Mouse (Mus musculus) intestine, embryonic 14.5 days (tissue): ENCODE measurements around the gene Idh3a. TPM values are rescaled to one million over a fixed set of nuclear protein-coding genes. Genes with fewer than 3 reads are reported as not detected.
"Not testable (repeated sequence)": the region's sequence is repeated elsewhere in the genome, so short reads cannot be mapped to it uniquely, and the experiment has no call there.

ENCODE experiments used
- ATAC-seq: fragments of 200-750 bp; cut with Nextera tagmentation; replicated peaks from 2 replicates; pipeline ENCODE4 v1.8.0; 2017; ENCODE audit warnings: low read depth, moderate number of reproducible peaks, moderate TSS enrichment, moderate library complexity; ENCODE audit not compliant: low FRiP score, low TSS enrichment
- DNase-seq: peaks from one replicate; pipeline ENCODE4 v3.0.0-alpha.2; 2018; ENCODE audit warnings: low spot score
- H3K27ac ChIP-seq: fragments of 300-500 bp; sonication (generic); 2 replicates; pipeline ENCODE4 v1.5.1; 2014; ENCODE audit warnings: low read depth, mild to moderate bottlenecking, control low read depth
- H3K27me3 ChIP-seq: fragments of 300-500 bp; sonication (generic); replicated peaks from 2 replicates; pipeline ENCODE4 v1.6.1; 2014; ENCODE audit warnings: low read length, control low read depth; ENCODE audit not compliant: control insufficient read depth, insufficient read depth
- H3K36me3 ChIP-seq: fragments of 300-500 bp; sonication (generic); 2 replicates; pipeline ENCODE4 v1.6.1; 2014; ENCODE audit warnings: low read length, control low read depth; ENCODE audit not compliant: control insufficient read depth, insufficient read depth
- H3K4me1 ChIP-seq: fragments of 300-500 bp; sonication (generic); replicated peaks from 2 replicates; pipeline ENCODE4 v1.6.1; 2014; ENCODE audit warnings: low read length, control low read depth, mixed read lengths; ENCODE audit not compliant: control insufficient read depth, insufficient read depth
- H3K4me2 ChIP-seq: fragments of 300-500 bp; sonication (generic); 2 replicates; pipeline ENCODE4 v1.6.1; 2014; ENCODE audit warnings: low read length
- H3K4me3 ChIP-seq: fragments of 300-500 bp; sonication (generic); 2 replicates; pipeline ENCODE4 v1.5.1; 2014; ENCODE audit warnings: low read depth, low read length, control low read depth, mixed read lengths
- H3K9ac ChIP-seq: fragments of 300-500 bp; sonication (generic); 2 replicates; pipeline ENCODE4 v1.6.1; 2014; ENCODE audit warnings: mild to moderate bottlenecking, low read length
- H3K9me3 ChIP-seq: fragments of 300-500 bp; sonication (generic); 2 replicates; pipeline ENCODE4 v1.6.1; 2016; ENCODE audit warnings: low read length, control low read depth; ENCODE audit not compliant: control insufficient read depth
- WGBS: fragments of 180-500 bp; shearing (Covaris S2); extraction: QIAGEN DNeasy Blood & Tissue Kit; methylation state at CpG from one replicate; pipeline ENCODE4 v1.1.7; 2014; 5-methylcytosine and 5-hydroxymethylcytosine counted together
- polyA plus RNA-seq: library from polyadenylated mRNA; unstranded; fragments of >200 nt; fragmentation: Nextera tagmentation; extraction: Ambion mirVana; gene quantifications from 2 replicates; pipeline ENCODE4 v1.2.1, GENCODE M21; 2014

Gene Idh3a
- polyA plus RNA-seq, 1 experiment from 2014 or later = 181 TPM

DNA sequence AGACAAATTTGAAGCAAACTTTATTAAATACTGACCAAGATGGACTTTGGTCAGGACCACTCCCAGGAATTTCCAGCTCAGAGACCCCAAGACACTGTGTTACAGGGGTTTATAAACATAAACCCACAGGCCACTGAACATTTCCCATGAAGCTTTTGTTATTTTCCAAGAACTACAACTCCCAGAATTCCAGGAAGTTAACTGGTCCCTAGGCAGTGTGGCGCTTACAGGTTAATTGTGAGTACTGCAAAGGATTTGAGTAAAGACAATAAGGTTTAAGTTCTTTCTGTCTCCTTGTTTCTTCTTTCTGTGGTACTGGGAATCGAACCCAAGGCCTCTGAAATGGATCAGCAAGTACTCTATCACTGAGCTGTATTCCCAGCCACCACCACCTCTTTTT lies 17.4 kb upstream of the Idh3a start:
- no peak overlapping the region for H3K4me3 ChIP-seq
- H3K27me3 ChIP-seq = no peaks in the 10 kb centered on the region
- no peaks in the 10 kb centered on the region for H3K36me3 ChIP-seq
- no peaks in the 10 kb centered on the region for H3K9me3 ChIP-seq
- no peaks in the 10 kb centered on the region for H3K4me1 ChIP-seq
- no peak overlapping the region for H3K9ac ChIP-seq
- H3K4me2 ChIP-seq = no peak overlapping the region
- DNase-seq (no peak), ATAC-seq (no peak)
- WGBS = 34% methylated on average over 2 of the region's 2 CpGs
- no peak overlapping the region for H3K27ac ChIP-seq

DNA sequence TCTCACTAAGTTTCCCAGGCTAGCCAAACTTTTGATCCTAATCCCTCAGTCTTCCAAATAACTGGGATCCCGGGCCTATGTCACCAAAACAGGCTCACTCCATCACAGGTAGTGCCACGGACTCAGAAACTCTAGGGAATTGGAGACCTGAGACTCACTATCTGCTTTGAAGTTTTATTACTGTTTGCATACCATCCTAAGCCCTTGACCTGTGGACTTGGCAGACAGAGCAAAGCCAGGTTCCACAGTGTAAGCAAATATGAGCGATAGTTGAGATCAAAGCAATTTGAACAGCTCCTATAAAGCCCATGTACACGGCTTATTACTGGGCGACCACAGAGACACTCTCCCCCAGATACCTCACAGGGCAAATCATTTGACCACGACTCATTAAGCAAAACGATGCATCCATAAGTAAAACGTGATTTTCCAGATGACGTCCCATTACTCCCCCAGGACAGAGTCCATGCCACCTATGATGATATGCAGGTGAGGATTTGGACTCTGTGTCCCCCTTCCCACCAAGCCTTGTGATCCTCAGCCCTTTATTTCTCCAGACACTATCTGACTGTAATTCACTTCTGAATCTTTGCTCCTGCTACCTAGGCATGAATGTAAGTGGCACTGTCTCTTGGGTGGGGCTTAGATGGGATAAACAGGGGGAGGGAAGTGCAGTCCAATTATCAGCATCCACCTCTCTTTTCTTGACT lies 14.8 kb upstream of the Idh3a start:
- DNase-seq (no peak), ATAC-seq (peak; percentile 86)
- Histone ChIP-seq H3K4me2 (no peak overlapping the region), H3K36me3 (no peaks in the 10 kb centered on the region), H3K27ac (no peak overlapping the region), H3K4me1 (no peaks in the 10 kb centered on the region), H3K9ac (no peak overlapping the region), H3K4me3 (no peak overlapping the region), H3K9me3 (no peaks in the 10 kb centered on the region), H3K27me3 (no peaks in the 10 kb centered on the region)
- 45% methylated on average over 9 of the region's 9 CpGs for WGBS

DNA sequence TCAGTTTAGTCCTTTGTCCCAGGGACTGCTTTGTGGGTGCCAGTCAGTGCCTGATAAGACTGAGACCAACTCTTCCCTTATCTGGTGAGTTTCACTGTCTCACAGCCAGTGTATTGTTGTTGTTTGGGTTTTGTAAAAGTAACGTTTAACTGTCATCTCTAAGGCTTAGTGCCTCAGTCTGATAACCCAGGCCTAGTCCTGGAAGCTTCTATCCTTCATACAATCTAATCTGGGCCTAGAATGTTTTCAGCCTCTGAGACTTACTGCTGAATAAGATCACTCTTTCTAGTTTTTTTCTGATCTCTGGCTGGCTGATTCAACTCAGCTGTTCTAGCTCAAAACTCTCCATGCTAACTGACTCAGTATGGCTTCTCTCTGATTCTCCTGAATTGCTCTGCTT lies 2.4 kb upstream of the Idh3a start:
- no peak overlapping the region for H3K27ac ChIP-seq
- no peaks in the 10 kb centered on the region for H3K36me3 ChIP-seq
- H3K9ac ChIP-seq = no peak overlapping the region
- peaks cover 2% of the 10 kb centered on the region; the same call in 1 of the 2 replicates for H3K9me3 ChIP-seq
- peaks cover 8% of the 10 kb centered on the region for H3K4me1 ChIP-seq
- H3K27me3 ChIP-seq = no peaks in the 10 kb centered on the region
- WGBS = 56% methylated on average over 1 of the region's 1 CpGs
- no peak for DNase-seq
- no peak for ATAC-seq
- no peak overlapping the region for H3K4me3 ChIP-seq
- no peak overlapping the region for H3K4me2 ChIP-seq

DNA sequence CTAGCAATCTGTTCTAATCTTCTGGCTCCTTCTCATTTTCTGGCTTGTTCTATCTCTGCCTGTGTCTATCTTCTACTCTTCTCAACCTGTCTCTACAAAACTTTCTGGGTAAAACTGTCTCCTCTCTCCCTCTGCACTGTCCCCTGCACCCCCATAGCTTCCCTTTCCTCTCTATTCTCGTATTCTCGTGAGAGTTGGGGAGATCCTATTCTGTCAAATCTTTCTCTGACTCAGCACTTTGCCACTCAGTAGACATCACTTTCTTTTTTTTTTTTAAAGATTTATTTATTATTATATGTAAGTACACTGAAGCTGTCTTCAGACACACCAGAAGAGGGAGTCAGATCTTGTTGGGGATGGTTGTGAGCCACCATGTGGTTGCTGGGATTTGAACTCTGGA lies 2.0 kb upstream of the Idh3a start:
- DNase-seq, H3K36me3 ChIP-seq, ATAC-seq, H3K4me3 ChIP-seq, H3K9ac ChIP-seq, H3K9me3 ChIP-seq, H3K4me1 ChIP-seq, H3K27me3 ChIP-seq, H3K4me2 ChIP-seq, H3K27ac ChIP-seq: not testable (repeated sequence)
- WGBS = 76% methylated on average over 2 of the region's 2 CpGs

DNA sequence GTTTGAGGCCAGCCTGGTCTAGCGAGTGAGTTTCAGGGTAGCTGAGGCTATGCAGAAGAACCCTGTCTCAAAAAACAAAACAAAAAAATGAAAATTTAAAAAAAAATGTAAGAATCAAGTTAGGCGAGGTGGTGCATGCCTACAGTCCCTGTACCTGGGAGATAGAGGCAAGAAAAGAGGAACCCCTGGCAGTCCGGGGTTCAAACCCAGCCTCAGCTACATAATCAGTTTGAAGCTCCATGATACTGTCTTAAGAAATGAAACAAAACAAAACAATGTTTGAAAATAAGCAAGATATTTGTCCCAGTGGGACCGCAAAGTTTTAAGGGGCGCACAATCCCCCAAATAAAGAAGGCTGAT lies 315 bp upstream of the Idh3a start:
- 34% methylated on average over 5 of the region's 5 CpGs for WGBS
- H3K4me3 ChIP-seq = peak overlapping the region; percentile 90
- H3K27me3 ChIP-seq = no peaks in the 10 kb centered on the region
- no peak overlapping the region for H3K9ac ChIP-seq
- DNase-seq = no peak
- peaks cover 8% of the 10 kb centered on the region for H3K4me1 ChIP-seq
- H3K36me3 ChIP-seq = peaks cover 7% of the 10 kb centered on the region; the same call in 1 of the 2 replicates
- H3K4me2 ChIP-seq = peak overlapping the region; percentile 56
- H3K9me3 ChIP-seq = no peaks in the 10 kb centered on the region
- peak; percentile 7 for ATAC-seq
- H3K27ac ChIP-seq = no peak overlapping the region

DNA sequence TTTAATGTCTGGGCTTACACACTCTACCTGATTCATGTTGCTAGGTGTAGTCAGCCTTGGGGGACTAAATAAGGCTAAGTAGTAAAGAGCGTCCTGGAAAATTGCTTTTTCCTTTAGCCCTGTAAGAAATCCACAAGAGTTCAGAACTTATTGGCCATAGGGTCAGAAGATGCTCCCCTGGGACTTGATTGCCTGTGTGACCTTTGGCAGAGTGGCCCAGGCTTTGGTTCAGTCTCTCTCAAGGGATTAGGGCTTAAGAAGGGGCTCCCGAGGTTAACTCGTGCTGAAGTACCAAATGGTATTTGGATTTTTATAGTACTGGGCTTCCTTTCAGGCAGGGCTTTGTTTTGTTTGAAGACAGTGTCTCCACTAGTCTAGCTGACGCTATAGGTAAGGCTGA lies 1.7 kb downstream of the Idh3a start:
- Histone ChIP-seq H3K4me2 (peak overlapping the region; percentile 82), H3K27ac (no peak overlapping the region), H3K9ac (no peak overlapping the region), H3K36me3 (peaks cover 25% of the 10 kb centered on the region), H3K4me3 (0 out of 2 replicates have a peak overlapping the region, but pooled peaks have one; percentile 90), H3K4me1 (peaks cover 8% of the 10 kb centered on the region), H3K27me3 (no peaks in the 10 kb centered on the region), H3K9me3 (no peaks in the 10 kb centered on the region)
- ATAC-seq (no peak), DNase-seq (no peak)
- WGBS = 66% methylated on average over 4 of the region's 4 CpGs

DNA sequence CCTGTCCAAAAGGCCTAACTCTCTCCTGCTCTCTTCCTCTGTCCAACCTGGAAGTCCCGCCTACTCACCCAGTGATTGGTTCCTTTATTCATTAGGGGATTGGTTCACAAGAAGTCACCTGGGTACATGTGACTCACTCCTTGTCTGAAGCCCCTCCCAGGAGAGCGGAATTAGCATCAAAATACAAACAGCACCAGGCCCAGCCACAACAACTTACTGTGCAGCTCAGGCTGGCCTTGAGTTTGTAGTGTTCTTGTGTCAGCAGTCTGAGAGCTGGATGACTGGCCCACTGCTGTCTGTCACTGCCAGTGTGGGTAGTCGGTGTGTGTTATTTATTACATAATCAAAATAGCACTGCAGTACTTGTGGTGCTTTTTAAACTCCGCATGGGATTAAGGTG lies 7.5 kb downstream of the Idh3a start:
- H3K4me2 ChIP-seq, H3K27ac ChIP-seq, H3K9ac ChIP-seq, H3K4me3 ChIP-seq, DNase-seq, H3K27me3 ChIP-seq, ATAC-seq, H3K9me3 ChIP-seq, H3K4me1 ChIP-seq: not testable (repeated sequence)
- peaks cover 77% of the 10 kb centered on the region for H3K36me3 ChIP-seq
- WGBS = 77% methylated on average over 4 of the region's 4 CpGs

DNA sequence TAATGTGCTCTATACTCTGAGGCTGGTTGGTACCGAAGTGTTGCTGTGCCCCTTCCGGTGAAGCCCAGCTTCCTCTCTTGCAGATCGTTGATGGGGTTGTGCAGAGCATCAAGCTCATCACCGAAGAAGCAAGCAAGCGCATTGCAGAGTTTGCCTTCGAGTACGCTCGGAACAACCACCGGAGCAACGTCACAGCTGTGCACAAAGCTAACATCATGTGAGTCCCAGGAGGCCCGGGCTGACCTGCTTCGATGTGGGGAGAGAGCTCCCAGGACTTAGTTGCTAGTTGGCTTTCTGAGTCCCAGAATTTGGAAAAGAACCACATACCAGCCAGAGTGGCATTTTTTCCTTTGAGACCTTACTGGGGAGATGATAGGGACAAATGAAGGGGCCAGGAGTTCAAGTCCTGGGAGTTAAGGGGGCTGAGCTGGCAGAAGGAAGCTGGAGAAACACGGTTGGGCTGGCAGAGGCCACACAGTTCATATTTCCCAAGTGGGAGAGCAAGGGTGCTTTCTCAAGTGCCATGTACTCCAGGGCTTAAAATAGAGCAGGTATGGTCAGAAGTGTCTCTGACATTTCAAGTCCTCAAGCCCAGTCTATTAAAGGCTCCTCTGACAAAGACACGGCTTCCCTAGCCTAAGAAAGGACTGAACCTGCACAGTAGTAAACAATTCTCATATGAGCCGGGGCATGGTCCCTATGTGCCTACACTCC lies 10.8 kb downstream of the Idh3a start:
- H3K9me3 ChIP-seq = no peaks in the 10 kb centered on the region
- no peak for ATAC-seq
- H3K4me3 ChIP-seq = no peak overlapping the region
- H3K4me2 ChIP-seq = no peak overlapping the region
- no peak overlapping the region for H3K27ac ChIP-seq
- H3K4me1 ChIP-seq = no peaks in the 10 kb centered on the region
- no peak for DNase-seq
- WGBS = 94% methylated on average over 15 of the region's 15 CpGs
- H3K9ac ChIP-seq = no peak overlapping the region
- no peaks in the 10 kb centered on the region for H3K27me3 ChIP-seq
- H3K36me3 ChIP-seq = peaks cover 89% of the 10 kb centered on the region

DNA sequence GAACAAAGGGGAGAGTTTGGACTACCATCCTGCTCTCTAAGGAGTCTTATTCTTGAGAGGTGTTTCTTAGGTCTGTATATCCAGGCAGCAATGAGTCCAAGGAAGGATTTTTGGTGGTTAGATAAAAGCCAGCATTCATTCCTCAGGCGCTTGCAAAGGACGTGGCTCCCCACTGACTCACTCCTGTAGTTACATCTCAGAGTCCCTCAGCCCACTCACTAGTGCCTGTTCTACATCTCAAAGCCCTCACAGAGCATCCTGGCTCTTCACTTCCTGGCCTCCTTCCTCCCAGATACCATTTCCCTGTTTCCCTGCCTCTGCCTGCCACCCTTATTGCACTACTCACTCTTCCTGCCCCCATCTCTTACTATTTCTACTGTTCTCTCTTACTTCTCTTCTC lies 16.3 kb downstream of the Idh3a start:
- Histone ChIP-seq H3K27me3 (no peaks in the 10 kb centered on the region), H3K4me3 (no peak overlapping the region), H3K36me3 (peaks cover 70% of the 10 kb centered on the region), H3K9ac (no peak overlapping the region), H3K4me2 (no peak overlapping the region), H3K27ac (no peak overlapping the region), H3K4me1 (no peaks in the 10 kb centered on the region), H3K9me3 (no peaks in the 10 kb centered on the region)
- ATAC-seq = no peak
- 91% methylated on average over 2 of the region's 2 CpGs for WGBS
- no peak for DNase-seq
